Mouse (Mus musculus) olfactory bulb, adult 2 months (tissue): ENCODE data around the gene Oxct2b. TPM values are rescaled to one million over a fixed set of nuclear protein-coding genes. Genes with fewer than 3 reads are reported as not detected.
"Not testable (repeated sequence)": the region's sequence is repeated elsewhere in the genome, so short reads cannot be mapped to it uniquely, and the experiment has no call there.

Experiments
- H3K27ac ChIP-seq: fragments of 200-500 bp; 2 replicates; pipeline ENCODE4 v1.5.1; 2012; ENCODE audit warnings: low read depth, low read length; ENCODE audit not compliant: insufficient read depth
- H3K4me1 ChIP-seq: fragments of 200-500 bp; 2 replicates; pipeline ENCODE4 v1.6.1; 2012; ENCODE audit warnings: low read length; ENCODE audit not compliant: control insufficient read depth, insufficient read depth
- H3K4me3 ChIP-seq: fragments of 200-500 bp; 2 replicates; pipeline ENCODE4 v1.5.1; 2012; ENCODE audit warnings: mild to moderate bottlenecking, low read depth, low read length, moderate library complexity; ENCODE audit not compliant: insufficient read depth
- CTCF ChIP-seq: fragments of 200-500 bp; IDR thresholded peaks from 2 replicates; pipeline ENCODE4 v1.5.1; 2012; ENCODE audit warnings: low read depth, mild to moderate bottlenecking, low read length, moderate library complexity; ENCODE audit not compliant: insufficient read depth
- POLR2A ChIP-seq: fragments of 200-500 bp; IDR thresholded peaks from 2 replicates; pipeline ENCODE4 v1.6.1; 2012; ENCODE audit warnings: mild to moderate bottlenecking, low read depth, low read length, moderate library complexity; ENCODE audit not compliant: insufficient read depth
- WGBS: fragments of 180-500 bp; shearing (Covaris S2); methylation state at CpG from one replicate; pipeline ENCODE4 v1.1.7; 2018; 5-methylcytosine and 5-hydroxymethylcytosine counted together
- polyA plus RNA-seq: library from polyadenylated mRNA; stranded (reverse); fragments of >200 nt; gene quantifications from 2 replicates; pipeline ENCODE4 v1.2.4, GENCODE M21; 2012; ENCODE audit warnings: low replicate concordance; ENCODE audit not compliant: missing spikeins, insufficient read depth, insufficient read length

Gene Oxct2b
- polyA plus RNA-seq, 1 experiment, result not detected

DNA sequence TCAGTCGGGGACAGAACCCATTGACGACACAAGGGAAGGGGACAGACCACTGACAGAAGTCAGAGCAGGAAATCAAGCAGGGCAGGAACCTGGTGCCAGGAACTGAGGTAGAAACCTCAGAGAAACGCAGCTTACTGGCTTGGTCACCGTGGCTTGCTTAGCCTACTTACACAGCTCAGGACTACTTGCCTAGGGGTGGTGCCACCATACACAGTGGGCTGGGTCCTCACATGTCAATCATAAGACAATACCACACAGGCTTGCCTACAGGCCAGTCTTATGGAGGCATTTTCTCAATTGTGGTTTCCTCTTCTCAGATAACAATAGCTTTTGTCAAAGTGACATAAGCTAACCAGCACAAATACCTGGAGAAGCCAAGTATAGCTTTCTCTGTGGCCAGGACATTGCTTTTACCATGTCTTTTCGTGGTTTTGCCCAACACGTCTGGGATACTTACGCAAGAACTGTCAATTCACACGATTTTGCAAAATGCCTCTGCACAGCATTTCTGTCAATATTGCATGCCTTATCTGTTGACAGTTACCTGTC lies 3.8 kb upstream of the Oxct2b start:
- Histone ChIP-seq H3K4me3 (no peak overlapping the region), H3K27ac (no peak overlapping the region), H3K4me1 (peaks cover 15% of the 10 kb centered on the region)
- TF ChIP-seq POLR2A, result no peak
- TF ChIP-seq CTCF, result no peak
- WGBS, result 85% methylated on average over 8 of the region's 8 CpGs

DNA sequence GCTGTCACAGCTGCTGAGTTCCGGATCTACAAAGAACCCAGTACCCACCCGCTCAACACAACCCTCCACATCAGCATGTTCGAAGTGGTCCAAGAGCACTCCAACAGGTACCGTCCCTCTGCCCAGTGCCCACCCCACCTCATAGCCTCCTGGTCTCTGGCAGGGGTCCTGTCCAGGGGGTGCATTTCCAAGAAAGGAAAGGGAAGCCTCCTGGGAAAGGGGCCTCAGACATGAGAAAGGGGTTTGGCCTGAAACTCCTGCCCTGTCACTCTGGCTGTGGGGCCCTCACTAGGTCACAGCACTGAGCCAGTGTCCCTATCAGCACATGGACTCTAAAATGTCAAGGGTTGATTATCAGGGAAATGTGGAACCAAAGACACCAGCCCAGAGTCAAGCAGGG lies 1.4 kb upstream of the Oxct2b start:
- peaks cover 15% of the 10 kb centered on the region for H3K4me1 ChIP-seq
- not testable (repeated sequence) for H3K27ac ChIP-seq, H3K4me3 ChIP-seq
- 91% methylated on average over 4 of the region's 4 CpGs for WGBS

DNA sequence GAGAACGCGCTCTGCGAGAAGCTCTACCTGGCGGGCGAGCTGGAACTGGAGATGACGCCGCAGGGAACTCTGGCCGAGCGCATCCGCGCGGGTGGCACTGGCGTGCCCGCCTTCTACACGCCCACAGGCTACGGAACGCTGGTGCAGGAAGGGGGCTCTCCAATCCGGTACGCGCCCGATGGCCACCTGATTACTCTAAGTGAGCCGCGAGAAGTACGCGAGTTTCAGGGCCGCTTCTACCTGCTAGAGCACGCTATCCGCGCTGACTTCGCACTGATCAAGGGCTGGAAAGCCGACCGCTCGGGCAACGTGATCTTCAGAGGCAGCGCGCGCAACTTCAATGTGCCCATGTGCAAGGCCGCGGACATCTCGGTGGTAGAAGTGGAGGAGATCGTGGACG lies 574 bp downstream of the Oxct2b start:
- peak overlapping the region; percentile 39 for H3K4me3 ChIP-seq
- not testable (repeated sequence) for H3K4me1 ChIP-seq, H3K27ac ChIP-seq
- 16% methylated on average over 42 of the region's 42 CpGs for WGBS

DNA sequence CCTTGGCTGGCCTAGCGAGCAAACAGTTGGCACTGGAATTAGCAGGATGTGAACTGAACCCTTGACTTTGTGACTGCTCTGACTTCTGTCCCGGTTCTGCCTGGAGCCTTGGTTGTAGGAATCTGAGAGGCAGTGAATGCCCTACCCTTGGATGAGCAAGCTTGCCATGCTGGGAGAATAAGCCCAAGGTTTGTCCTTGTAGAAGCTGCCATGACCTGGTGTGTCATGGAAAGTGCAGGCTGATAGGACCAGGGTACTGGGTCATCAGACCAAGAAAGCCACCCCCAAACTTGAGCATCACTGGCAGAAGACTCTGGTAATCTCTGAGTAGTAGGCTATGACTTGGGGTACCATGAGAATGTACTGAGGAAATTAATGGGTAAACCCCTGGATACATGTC lies 5.2 kb downstream of the Oxct2b start:
- peaks cover 5% of the 10 kb centered on the region for H3K4me1 ChIP-seq
- H3K4me3 ChIP-seq, result no peak overlapping the region
- 91% methylated on average over 2 of the region's 2 CpGs for WGBS
- no peak overlapping the region for H3K27ac ChIP-seq
- no peak for TF ChIP-seq POLR2A
- TF ChIP-seq CTCF, result no peak

DNA sequence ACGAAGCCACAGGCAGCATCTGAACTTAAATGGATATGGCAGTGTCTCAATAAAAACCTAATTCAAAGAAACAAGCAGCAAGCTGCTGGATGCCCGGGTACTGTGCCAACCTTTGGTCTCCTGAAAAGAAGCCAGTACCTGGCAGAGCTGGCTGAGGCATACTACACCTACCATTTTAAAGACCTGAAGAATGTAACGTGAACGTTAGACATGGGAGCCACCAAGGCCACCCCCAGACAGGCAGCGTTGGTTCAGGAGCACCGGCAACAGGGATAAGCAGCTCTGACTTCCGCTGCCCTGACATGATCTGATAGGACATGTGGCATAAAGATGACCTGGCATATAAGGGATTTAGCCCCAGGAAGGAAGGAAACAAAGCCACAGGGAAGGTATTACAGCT lies 10.6 kb downstream of the Oxct2b start:
- Histone ChIP-seq H3K27ac (no peak overlapping the region), H3K4me1 (no peaks in the 10 kb centered on the region), H3K4me3 (no peak overlapping the region)
- no peak for TF ChIP-seq POLR2A
- TF ChIP-seq CTCF, result no peak
- 90% methylated on average over 7 of the region's 7 CpGs for WGBS

DNA sequence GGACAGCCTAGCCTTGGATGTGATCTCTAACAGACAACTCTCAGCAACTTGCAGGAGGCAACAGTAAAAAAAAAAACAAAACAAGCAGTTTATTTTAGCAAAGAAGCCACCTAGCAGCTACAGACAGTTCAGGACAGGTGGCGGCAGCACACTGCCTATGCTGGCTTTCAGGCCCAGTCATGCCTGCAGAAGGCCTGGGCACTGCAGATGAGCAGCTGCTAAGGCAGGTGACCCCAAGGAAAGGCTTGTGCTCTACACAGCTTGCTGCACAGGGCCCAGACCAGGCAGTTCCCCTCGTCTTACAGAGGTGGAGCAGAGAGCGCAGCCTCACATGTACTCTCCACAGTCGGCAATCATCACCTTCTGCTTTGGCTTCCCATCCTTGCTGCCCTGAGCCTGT lies 11.0 kb downstream of the Oxct2b start:
- Histone ChIP-seq H3K4me1 (no peaks in the 10 kb centered on the region), H3K4me3 (no peak overlapping the region), H3K27ac (no peak overlapping the region)
- TF ChIP-seq POLR2A (no peak), CTCF (no peak)
- WGBS, result 83% methylated on average over 4 of the region's 4 CpGs

DNA sequence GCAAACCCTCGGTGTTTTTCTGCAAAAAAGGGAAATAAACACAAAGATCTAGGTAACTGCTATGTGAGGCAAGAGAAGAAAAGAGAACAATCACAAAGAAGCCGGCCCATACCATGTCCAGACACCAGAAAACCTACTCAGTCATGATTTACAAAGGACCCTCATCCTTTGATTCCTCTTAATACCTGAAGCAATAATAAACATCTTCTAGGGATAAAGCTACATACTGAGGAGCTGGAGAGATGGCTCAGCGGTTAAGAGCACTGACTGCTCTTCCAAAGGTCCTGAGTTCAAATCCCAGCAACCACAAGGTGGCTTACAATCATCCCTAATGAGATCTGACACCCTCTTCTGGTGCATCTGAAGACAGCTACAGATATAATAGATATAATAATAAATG lies 21.5 kb downstream of the Oxct2b start:
- TF ChIP-seq POLR2A, result no peak
- TF ChIP-seq CTCF, result no peak
- peaks cover 6% of the 10 kb centered on the region for H3K4me1 ChIP-seq
- H3K27ac ChIP-seq, result no peak overlapping the region
- H3K4me3 ChIP-seq, result no peak overlapping the region
- WGBS, result 75% methylated on average over 3 of the region's 3 CpGs

DNA sequence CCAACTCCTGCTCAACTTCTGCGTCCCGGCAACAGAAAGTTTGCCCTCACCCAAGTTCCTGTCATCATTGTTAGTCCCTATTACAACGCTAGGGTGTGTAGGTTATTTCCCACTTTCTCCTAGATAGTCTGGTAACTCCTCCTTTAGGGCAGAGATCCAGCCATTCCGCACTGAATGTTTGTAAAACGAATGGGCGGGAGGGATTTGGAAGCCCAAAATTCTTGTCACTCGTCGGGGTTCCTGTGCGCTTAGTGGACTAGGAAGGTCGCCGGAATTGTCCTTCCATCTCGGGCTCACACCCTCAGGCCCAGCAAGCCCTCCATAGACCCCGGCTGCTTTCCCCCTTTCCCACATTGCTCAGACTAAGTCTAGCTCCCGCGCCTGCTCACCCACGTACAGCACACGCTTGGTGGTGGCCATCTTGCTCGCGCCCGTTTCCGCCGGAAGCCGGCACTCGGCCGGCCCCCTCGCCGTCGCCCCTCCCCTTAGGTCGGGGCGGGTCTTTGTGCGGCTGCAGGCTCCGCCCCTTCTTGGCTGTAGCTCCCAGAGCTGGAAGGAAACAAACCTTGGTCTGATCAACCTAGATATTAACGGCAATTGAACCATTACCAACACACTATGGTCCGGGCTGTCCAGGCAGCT lies 23.6 kb downstream of the Oxct2b start, which contains the start of gene Ppie:
Gene Ppie (minus strand): TSS at position 439 of the 642 bp plus-strand sequence.
- WGBS, result under 1% methylated on average over 34 of the region's 34 CpGs
- TF ChIP-seq POLR2A (peak; percentile 80), CTCF (no peak)
- no peak within 1 kb of the TSS for H3K27ac ChIP-seq
- H3K4me1 ChIP-seq, result peaks cover 6% of the 10 kb centered on the region
- peak within 1 kb of the TSS; percentile 74 for H3K4me3 ChIP-seq

DNA sequence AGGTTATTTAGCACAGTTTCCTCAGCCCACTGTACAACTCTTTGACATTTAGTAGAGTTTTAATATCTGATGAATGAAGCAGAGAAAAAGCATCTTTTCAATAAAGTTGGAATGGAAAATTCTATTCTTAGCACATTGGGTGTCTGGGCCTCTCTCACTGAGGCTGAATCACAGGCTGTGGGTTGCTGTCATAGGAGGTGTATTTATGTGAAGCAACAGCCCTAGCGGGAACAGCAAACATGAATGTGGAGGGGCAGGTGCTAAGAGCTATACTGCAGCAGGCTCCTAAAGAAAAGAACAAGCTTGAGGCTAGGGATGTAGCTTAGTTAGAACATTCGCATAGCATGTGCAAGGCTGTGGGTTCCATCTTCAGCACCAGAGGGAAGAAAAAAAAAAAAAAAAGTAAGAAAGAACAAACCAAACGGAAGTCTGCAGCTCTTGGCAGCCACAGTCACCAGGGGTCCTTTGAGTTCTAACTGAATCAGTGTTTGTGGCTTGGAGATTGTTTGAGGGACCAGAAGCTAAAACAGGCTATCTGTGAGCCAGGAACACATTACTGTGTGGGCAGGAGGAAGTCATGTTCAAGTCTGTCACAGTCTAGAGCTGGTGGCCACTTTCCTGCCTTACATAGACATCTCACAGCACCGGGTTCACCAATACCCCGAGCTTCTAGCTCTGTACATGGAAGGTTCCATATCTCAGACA lies 31.5 kb downstream of the Oxct2b start:
- H3K27ac ChIP-seq, result peak overlapping the region; percentile 45; the same call in 1 of the 2 replicates
- H3K4me3 ChIP-seq, result no peak overlapping the region
- TF ChIP-seq POLR2A (no peak), CTCF (no peak)
- no peaks in the 10 kb centered on the region for H3K4me1 ChIP-seq
- 47% methylated on average over 5 of the region's 5 CpGs for WGBS

DNA sequence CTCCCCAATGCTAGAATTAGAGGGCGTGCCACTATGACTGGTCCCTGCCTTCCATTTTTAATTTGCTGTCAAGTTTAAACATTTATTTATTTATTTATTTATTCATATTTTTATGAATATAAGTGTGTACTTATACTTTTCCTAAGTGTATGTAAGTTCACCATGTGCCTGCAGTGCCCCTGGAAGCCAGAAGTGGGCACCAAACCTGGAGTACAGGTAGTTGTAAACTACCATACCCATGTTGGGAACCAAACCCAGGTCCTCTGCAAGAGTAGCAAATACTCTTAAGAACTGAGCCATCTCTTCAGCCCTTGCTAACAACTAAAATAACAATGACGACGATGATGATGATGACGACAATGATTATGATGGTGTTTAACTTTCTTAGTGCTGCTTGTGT lies 35.9 kb downstream of the Oxct2b start:
- H3K27ac ChIP-seq, result no peak overlapping the region
- no peak overlapping the region for H3K4me3 ChIP-seq
- TF ChIP-seq CTCF (no peak), POLR2A (no peak)
- H3K4me1 ChIP-seq, result no peaks in the 10 kb centered on the region; the same call in 1 of the 2 replicates
- 83% methylated on average over 4 of the region's 4 CpGs for WGBS
